In genomic region chr6:129288708-129289107, GRCm38 (mm10) we compare ENCODE assay signal across 51 mouse cellular contexts. TPM values are rescaled to one million over a fixed set of nuclear protein-coding genes. Genes with fewer than 3 reads are reported as not detected.
"Had no signal": no experiment of that assay in that cellular context is flagged by ENCODE, and none has a peak within 500 bp of the region (broad histone marks: within the 10 kb centered on the region; RNA-seq: fewer than 3 reads in every experiment).

No protein-coding gene starts in this region.

- H3K4me2 ChIP-seq: heart, embryonic 11.5 days; heart, embryonic 12.5 days; heart, embryonic 13.5 days; heart, embryonic 15.5 days; hindbrain, embryonic 12.5 days; hindbrain, embryonic 13.5 days; hindbrain, embryonic 14.5 days; hindbrain, embryonic 15.5 days; intestine, embryonic 15.5 days; kidney, embryonic 15.5 days had no signal

- H3K9ac ChIP-seq: heart, embryonic 12.5 days; heart, embryonic 13.5 days; heart, embryonic 15.5 days; hindbrain, embryonic 12.5 days; hindbrain, embryonic 13.5 days; hindbrain, embryonic 14.5 days; hindbrain, embryonic 15.5 days; intestine, embryonic 15.5 days; kidney, embryonic 15.5 days had no signal

- H3K4me1 ChIP-seq: heart, embryonic 10.5 days; heart, embryonic 12.5 days; heart, embryonic 13.5 days; heart, embryonic 15.5 days; hindbrain, embryonic 10.5 days; hindbrain, embryonic 12.5 days; hindbrain, embryonic 13.5 days; hindbrain, embryonic 15.5 days; intestine, embryonic 15.5 days; kidney, embryonic 15.5 days had no signal

- H3K36me3 ChIP-seq: heart, embryonic 10.5 days; heart, embryonic 12.5 days; heart, embryonic 13.5 days; heart, embryonic 15.5 days; hindbrain, embryonic 10.5 days; hindbrain, embryonic 12.5 days; hindbrain, embryonic 13.5 days; hindbrain, embryonic 15.5 days; intestine, embryonic 15.5 days; kidney, embryonic 15.5 days had no signal

- DNase-seq: heart, postnatal 10 days; heart, postnatal 14 days; heart, postnatal 36 days; heart, postnatal 4 days; kidney, adult 11 months; kidney, adult 18-20 months; kidney, adult 2 months; kidney, adult 8-10 months; kidney, adult 9 months; kidney, postnatal 10 days; kidney, postnatal 14 days; kidney, postnatal 25 days; kidney, postnatal 36 days; kidney, postnatal 4 days; layer of hippocampus, adult 9-11 months; layer of hippocampus, postnatal 36 days had no signal

- H3K9me3 ChIP-seq: heart, embryonic 10.5 days; heart, embryonic 12.5 days; heart, embryonic 13.5 days; heart, embryonic 15.5 days; hindbrain, embryonic 10.5 days; hindbrain, embryonic 12.5 days; hindbrain, embryonic 13.5 days; hindbrain, embryonic 15.5 days; intestine, embryonic 15.5 days; kidney, embryonic 15.5 days had no signal

- H3K27ac ChIP-seq: heart, embryonic 10.5 days; heart, embryonic 13.5 days; heart, embryonic 15.5 days; hindbrain, embryonic 10.5 days; hindbrain, embryonic 12.5 days; hindbrain, embryonic 13.5 days; hindbrain, embryonic 14.5 days; hindbrain, embryonic 15.5 days; hindbrain, postnatal 0 days; intestine, embryonic 15.5 days; kidney, embryonic 15.5 days; kidney, postnatal 0 days; layer of hippocampus, adult 2 months had no signal

- H3K4me3 ChIP-seq: heart, embryonic 10.5 days; heart, embryonic 12.5 days; heart, embryonic 13.5 days; heart, embryonic 15.5 days; hindbrain, embryonic 10.5 days; hindbrain, embryonic 12.5 days; hindbrain, embryonic 13.5 days; hindbrain, embryonic 15.5 days; intestine, embryonic 15.5 days; kidney, embryonic 15.5 days; layer of hippocampus, adult 2 months had no signal

- ATAC-seq: hindbrain, embryonic 16.5 days; hindbrain, postnatal 0 days; inflammation-experienced regulatory T-cells, adult 6 months; intestine, embryonic 15.5 days; intestine, embryonic 16.5 days; intestine, postnatal 0 days had no signal

- H3K27me3 ChIP-seq: heart, embryonic 12.5 days; heart, embryonic 13.5 days; heart, embryonic 15.5 days; hindbrain, embryonic 12.5 days; hindbrain, embryonic 13.5 days; hindbrain, embryonic 15.5 days; intestine, embryonic 15.5 days; kidney, embryonic 15.5 days had no signal

RNA-seq across cellular contexts. Expression of gene Cd69, which starts 13.5 kb away (rescaled TPM):
- total RNA-seq: heart, postnatal 4 days; hindbrain, postnatal 0 days; layer of hippocampus, adult 18-20 months; layer of hippocampus, adult 2 months; layer of hippocampus, adult 8-10 months; layer of hippocampus, postnatal 10 days; layer of hippocampus, postnatal 14 days; layer of hippocampus, postnatal 25 days; layer of hippocampus, postnatal 36 days; left cerebral cortex, adult 18-20 months had no signal
- polyA plus RNA-seq: heart, embryonic 11.5 days; heart, embryonic 12.5 days; heart, embryonic 13.5 days; heart, postnatal 0 days; hindbrain, embryonic 10.5 days; hindbrain, embryonic 12.5 days; hindbrain, embryonic 13.5 days; hindbrain, embryonic 14.5 days; hindbrain, embryonic 15.5 days; hindbrain, postnatal 0 days; kidney, embryonic 15.5 days; kidney, embryonic 16.5 days; kidney, postnatal 0 days had no signal

RNA-seq across cellular contexts. Expression of gene 4922502D21Rik, which starts 42.9 kb away (rescaled TPM):
- total RNA-seq: heart, postnatal 10 days; heart, postnatal 14 days; heart, postnatal 25 days; heart, postnatal 36 days; heart, postnatal 4 days; hematopoietic stem cell, adult 5-6 weeks; hindbrain, postnatal 0 days; layer of hippocampus, adult 18-20 months; layer of hippocampus, adult 2 months; layer of hippocampus, adult 8-10 months; layer of hippocampus, postnatal 10 days; layer of hippocampus, postnatal 14 days; layer of hippocampus, postnatal 25 days; layer of hippocampus, postnatal 36 days; left cerebral cortex, adult 18-20 months had no signal
- polyA plus RNA-seq: heart, embryonic 10.5 days; heart, embryonic 11.5 days; heart, embryonic 12.5 days; heart, embryonic 13.5 days; heart, embryonic 14.5 days; heart, embryonic 15.5 days; heart, embryonic 16.5 days; heart, postnatal 0 days; hindbrain, embryonic 10.5 days; hindbrain, embryonic 11.5 days; hindbrain, embryonic 12.5 days; hindbrain, embryonic 13.5 days; hindbrain, embryonic 15.5 days; hindbrain, embryonic 16.5 days; hindbrain, postnatal 0 days; inflammation-experienced regulatory T-cells, adult 6 months; intestine, embryonic 14.5 days; intestine, embryonic 15.5 days; intestine, embryonic 16.5 days; intestine, postnatal 0 days; kidney, embryonic 14.5 days; kidney, embryonic 15.5 days; kidney, embryonic 16.5 days; kidney, postnatal 0 days; large intestine, adult 2 months had no signal

RNA-seq across cellular contexts. Expression of gene Clec12a, which starts 53.8 kb away (rescaled TPM):
- total RNA-seq: hindbrain, postnatal 0 days; layer of hippocampus, adult 18-20 months; layer of hippocampus, adult 2 months; layer of hippocampus, postnatal 10 days; layer of hippocampus, postnatal 14 days; layer of hippocampus, postnatal 25 days had no signal
